Mouse (Mus musculus) gastrocnemius, adult 2 months (tissue): ENCODE measurements around the gene Ptms. TPM values are rescaled to one million over a fixed set of nuclear protein-coding genes. Genes with fewer than 3 reads are reported as not detected.

Experiments
- DNase-seq: peaks from one replicate; pipeline ENCODE4 v3.0.0; 2022
- H3K27ac ChIP-seq: fragments of 200-600 bp; 2 replicates; pipeline ENCODE4 v1.8.1; 2022; ENCODE audit warnings: mild to moderate bottlenecking
- H3K4me3 ChIP-seq: fragments of 200-600 bp; 2 replicates; pipeline ENCODE4 v1.8.1; 2022; ENCODE audit warnings: mild to moderate bottlenecking, moderate library complexity
- CTCF ChIP-seq: fragments of 200-600 bp; IDR thresholded peaks from 2 replicates; pipeline ENCODE4 v1.8.1; 2022; ENCODE audit warnings: antibody characterized with exemption, mild to moderate bottlenecking, moderate library complexity
- intact Hi-C: fragments of 180-260 bp; cut with DNase I; formaldehyde crosslinking; loops from one replicate; pipeline ENCODE4 v1.15.1; 2025
- long read RNA-seq, 2 experiments: library from polyadenylated mRNA; stranded (forward); transcript quantifications; one replicate each; pipeline ENCODE4 v2.0.0; 2021
- total RNA-seq, 2 experiments: library from RNA; stranded (reverse); gene quantifications; 2 replicates each; pipeline ENCODE4 v1.2.3; 2021

The Ptms gene
- total RNA-seq = 10 to 100 TPM; 65.5 to 99.4 TPM
- long read RNA-seq, experiment 1, transcript Ptms-201 (5 exons, 1,149 nt) = major isoform, 14 of 22 reads
- long read RNA-seq, experiment 1, partial matches to known transcripts = 4 of 22 reads
- long read RNA-seq, experiment 1, other reads (novel, unspliced or antisense) = 3 of 22 reads
- long read RNA-seq, experiment 2, transcript Ptms-201 (5 exons, 1,149 nt) = major isoform, 12 of 17 reads
- long read RNA-seq, experiment 2, partial matches to known transcripts = 0 of 17 reads
- long read RNA-seq, experiment 2, other reads (novel, unspliced or antisense) = 2 of 17 reads

- H3K4me3 ChIP-seq = peak within 1 kb of the TSS; percentile 70
- intact Hi-C loops = loop anchor here (5.0 kb wide), 3 partner anchors 87 to 163 kb away; partner anchors contain the start of genes Atn1, Gm45234 and Zfp384
- no peak for TF ChIP-seq CTCF
- peak; percentile 95 for DNase-seq
- H3K27ac ChIP-seq = peak within 1 kb of the TSS; percentile 94
These were observed at the start of gene Ptms for GRCm38 (mm10) chr6:124919695-124920317. TSS of gene Ptms (minus strand) at chr6:124920103.

GRCm38 (mm10) chr6:124967766-124968165 lies 47.9 kb upstream of the Ptms start:
- peak; percentile 77 for TF ChIP-seq CTCF
- intact Hi-C loops = loop anchor here (10.0 kb wide), 1 partner anchor 113 kb away; the partner anchor contains the start of gene P3h3
- H3K4me3 ChIP-seq = no peak overlapping the region
- peak; percentile 64 for DNase-seq
- H3K27ac ChIP-seq = no peak overlapping the region

- no peak overlapping the region; the same call in 1 of the 2 replicates for H3K4me3 ChIP-seq
- H3K27ac ChIP-seq = peak overlapping the region; percentile 94; the same call in 1 of the 2 replicates
- DNase-seq = no peak
- intact Hi-C loops = loop anchor here (10.0 kb wide), 1 partner anchor 112 kb away; the partner anchor contains the start of gene P3h3
- peak; percentile 52 for TF ChIP-seq CTCF
These were observed 46.7 kb upstream of the Ptms start for GRCm38 (mm10) chr6:124966466-124967118.

GRCm38 (mm10) chr6:124965747-124966146 lies 45.8 kb upstream of the Ptms start:
- H3K4me3 ChIP-seq = peak overlapping the region; percentile 92
- intact Hi-C loops = loop anchor here (1.0 to 10.0 kb wide), 6 partner anchors 35 to 136 kb away; partner anchors contain the start of genes Cdca3, Ing4, P3h3 and Usp5
- H3K27ac ChIP-seq = peak overlapping the region; percentile 94
- no peak for DNase-seq
- no peak for TF ChIP-seq CTCF

GRCm38 (mm10) chr6:124965088-124965719 lies 45.3 kb upstream of the Ptms start, which contains the start of gene Cops7a:
TSS of gene Cops7a (minus strand) at chr6:124965538.
- TF ChIP-seq CTCF = no peak; the same call in 1 of the 2 replicates
- peak; percentile 98 for DNase-seq
- H3K27ac ChIP-seq = peak within 1 kb of the TSS; percentile 94
- peak within 1 kb of the TSS; percentile 92 for H3K4me3 ChIP-seq
- intact Hi-C loops = loop anchor here (1.0 to 10.0 kb wide), 6 partner anchors 35 to 136 kb away; partner anchors contain the start of genes Cdca3, Ing4, P3h3 and Usp5

GRCm38 (mm10) chr6:124964638-124965037 lies 44.7 kb upstream of the Ptms start:
- peak overlapping the region; percentile 94 for H3K27ac ChIP-seq
- no peak for TF ChIP-seq CTCF
- H3K4me3 ChIP-seq = peak overlapping the region; percentile 92
- intact Hi-C loops = loop anchor here (1.0 to 10.0 kb wide), 6 partner anchors 34 to 135 kb away; partner anchors contain the start of genes Cdca3, Ing4, P3h3 and Usp5
- no peak for DNase-seq

- TF ChIP-seq CTCF = no peak
- H3K4me3 ChIP-seq = no peak overlapping the region
- no peak for DNase-seq
- intact Hi-C loops = loop anchor here (10.0 kb wide), 1 partner anchor 106 kb away; the partner anchor contains the start of gene P3h3
- H3K27ac ChIP-seq = no peak overlapping the region
These were observed 41.1 kb upstream of the Ptms start for GRCm38 (mm10) chr6:124961021-124961420.

- Histone ChIP-seq H3K4me3 (no peak overlapping the region), H3K27ac (no peak overlapping the region)
- TF ChIP-seq CTCF = no peak
- intact Hi-C loops = loop anchor here (10.0 kb wide), 1 partner anchor 105 kb away; the partner anchor contains the start of gene P3h3
- DNase-seq = no peak
These were observed 40.1 kb upstream of the Ptms start for GRCm38 (mm10) chr6:124959960-124960359.

GRCm38 (mm10) chr6:124958127-124958526 lies 38.2 kb upstream of the Ptms start:
- intact Hi-C loops = no loop called here
- DNase-seq = no peak
- no peak overlapping the region for H3K4me3 ChIP-seq
- no peak overlapping the region for H3K27ac ChIP-seq
- TF ChIP-seq CTCF = no peak

GRCm38 (mm10) chr6:124955212-124955611 lies 35.3 kb upstream of the Ptms start:
- no peak for DNase-seq
- intact Hi-C loops = no loop called here

GRCm38 (mm10) chr6:124953991-124954715 lies 34.2 kb upstream of the Ptms start:
- intact Hi-C loops = no loop called here
- no peak for TF ChIP-seq CTCF

More at GRCm38 (mm10) chr6:124955212-124955611, 35.3 kb upstream of the Ptms start:
- TF ChIP-seq CTCF = no peak
- H3K4me3 ChIP-seq = no peak overlapping the region
- H3K27ac ChIP-seq = no peak overlapping the region

More at GRCm38 (mm10) chr6:124953991-124954715, 34.2 kb upstream of the Ptms start:
- no peak for DNase-seq
- Histone ChIP-seq H3K4me3 (no peak overlapping the region), H3K27ac (no peak overlapping the region)
